1 mouse cellular context compared by ENCODE assay signal in the genomic region with DNA sequence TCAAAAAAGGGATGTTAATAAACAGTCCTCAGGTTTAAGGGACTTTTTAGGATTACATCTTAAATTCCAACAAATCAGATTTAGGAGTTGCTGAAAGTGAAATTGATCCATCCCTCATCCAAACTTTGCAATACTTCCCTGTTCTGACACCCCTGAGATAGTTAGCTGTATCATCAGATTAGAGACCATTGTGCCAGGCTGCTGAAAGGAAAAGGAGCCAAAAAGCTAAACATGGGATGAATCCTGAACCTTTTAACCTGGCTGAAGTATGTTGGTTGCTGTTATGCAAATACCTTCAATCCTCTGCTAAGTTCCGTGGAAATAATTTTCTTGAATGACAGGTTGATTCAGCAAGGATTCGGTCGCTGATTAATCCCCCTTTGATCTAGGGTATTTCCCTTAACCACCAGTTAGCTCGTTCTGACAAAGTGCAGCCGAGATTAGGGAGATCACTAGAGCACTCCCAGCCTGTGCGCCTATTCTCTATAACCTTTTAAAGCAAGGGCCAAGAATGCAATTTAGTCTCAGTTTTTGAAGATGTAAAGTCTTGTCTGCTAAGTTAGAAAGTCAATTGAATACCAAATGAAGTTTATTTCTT.
TF ChIP-seq lines count a peak whose summit lies in the region.

No protein-coding gene starts in this region.

TF ChIP-seq in CH12.LX, 34 proteins besides CTCF, POLR2A, EP300 and RAD21 (continued from another document):
- TF ChIP-seq TCF12 (IDR thresholded peaks at IDR 0.05; ENCODE audit: low read depth, low read length): no peak
TF ChIP-seq in CH12.LX: peak in this region for 0.
